Mouse (Mus musculus) forebrain, postnatal 0 days (tissue): Measurements from ENCODE around the gene Mapk1. TPM values are rescaled to one million over a fixed set of nuclear protein-coding genes. Genes with fewer than 3 reads are reported as not detected.
A peak's percentile ranks its signal among the peaks of the same experiment; 100 is the strongest.

Source experiments
- ATAC-seq: fragments of 200-750 bp; cut with Nextera tagmentation; 2 replicates; pipeline ENCODE4 v1.8.0; 2017; ENCODE audit warnings: mild to moderate bottlenecking, moderate library complexity
- DNase-seq: peaks from one replicate; pipeline ENCODE4 v3.0.0-alpha.2; 2015
- H3K27ac ChIP-seq: fragments of 300-500 bp; sonication (generic); 2 replicates; pipeline ENCODE4 v1.5.1; 2014; ENCODE audit warnings: low read depth, mild to moderate bottlenecking, antibody characterized with exemption, low read length, moderate library complexity, mixed read lengths
- H3K27me3 ChIP-seq: fragments of 300-500 bp; sonication (generic); 2 replicates; pipeline ENCODE4 v1.6.1; 2014; ENCODE audit warnings: mild to moderate bottlenecking, low read length, mixed read lengths; ENCODE audit not compliant: insufficient read depth
- H3K36me3 ChIP-seq: fragments of 300-500 bp; sonication (generic); 2 replicates; pipeline ENCODE4 v1.6.1; 2014; ENCODE audit warnings: mild to moderate bottlenecking, moderate library complexity; ENCODE audit not compliant: insufficient read depth
- H3K4me1 ChIP-seq: fragments of 300-500 bp; sonication (generic); 2 replicates; pipeline ENCODE4 v1.6.1; 2014; ENCODE audit warnings: antibody characterized with exemption; ENCODE audit not compliant: insufficient read depth
- H3K4me2 ChIP-seq: fragments of 300-500 bp; sonication (generic); 2 replicates; pipeline ENCODE4 v1.6.1; 2014; ENCODE audit warnings: low read depth, mild to moderate bottlenecking, moderate library complexity
- H3K4me3 ChIP-seq: fragments of 300-500 bp; sonication (generic); 2 replicates; pipeline ENCODE4 v1.5.1; 2014; ENCODE audit warnings: low read depth, low read length, mixed read lengths
- H3K9ac ChIP-seq: fragments of 300-500 bp; sonication (generic); 2 replicates; pipeline ENCODE4 v1.6.1; 2014; ENCODE audit warnings: mild to moderate bottlenecking
- H3K9me3 ChIP-seq: fragments of 300-500 bp; sonication (generic); 2 replicates; pipeline ENCODE4 v1.6.1; 2016; ENCODE audit warnings: low read length
- CTCF ChIP-seq: sonication (generic); IDR thresholded peaks from 2 replicates; pipeline ENCODE4 v1.5.1; 2016; ENCODE audit warnings: antibody characterized with exemption, control low read depth, low read depth
- WGBS: fragments of 180-500 bp; shearing (Covaris S2); extraction: QIAGEN DNeasy Blood & Tissue Kit; methylation state at CpG from one replicate; pipeline ENCODE4 v1.1.7; 2014; 5-methylcytosine and 5-hydroxymethylcytosine counted together
- polyA plus RNA-seq: library from polyadenylated mRNA; unstranded; fragments of >200 nt; fragmentation: Nextera tagmentation; extraction: Ambion mirVana; gene quantifications from 2 replicates; pipeline ENCODE4 v1.2.1, GENCODE M21; 2015
- total RNA-seq: library from RNA; depleted of rRNA; stranded (reverse); fragments of >200 nt; gene quantifications from 2 replicates; pipeline ENCODE4 v1.2.3, GENCODE M21; 2014; rRNA removed

The Mapk1 gene
- total RNA-seq = 189 and 231 TPM in 2 replicates
- 165 and 207 TPM in 2 replicates for polyA plus RNA-seq

DNA sequence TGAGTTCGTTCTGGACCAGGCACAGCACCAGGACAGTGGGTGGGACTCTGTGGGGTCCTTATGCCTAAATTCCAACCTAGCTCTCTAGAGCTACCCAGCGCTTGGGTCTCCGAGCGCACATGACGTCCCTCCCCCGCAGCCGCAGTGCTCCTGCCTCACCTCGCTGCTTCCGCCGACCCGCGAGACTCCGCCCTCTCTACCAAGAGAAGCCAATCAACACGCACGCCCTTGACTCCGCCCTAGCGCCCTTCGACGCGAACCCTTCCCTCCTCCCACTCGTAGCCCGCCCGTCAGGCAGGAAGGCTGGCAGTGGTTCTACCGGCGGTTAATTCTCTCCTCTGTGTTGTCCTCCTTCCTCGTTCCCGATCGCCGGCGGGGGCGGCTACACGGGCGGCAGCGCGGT lies at the start of gene Mapk1:
TSS of gene Mapk1 (plus strand) at position 252 of the 403 bp plus-strand sequence.
- ATAC-seq (peak; percentile 99), DNase-seq (peak; percentile 97)
- Histone ChIP-seq H3K4me3 (peak within 1 kb of the TSS; percentile 99), H3K9me3 (no peaks in the 10 kb centered on the region), H3K9ac (peak within 1 kb of the TSS; percentile 96), H3K36me3 (no peaks in the 10 kb centered on the region), H3K27ac (peak within 1 kb of the TSS; percentile 99), H3K4me1 (peaks cover 20% of the 10 kb centered on the region), H3K4me2 (peak within 1 kb of the TSS; percentile 70), H3K27me3 (no peaks in the 10 kb centered on the region)
- WGBS = 2% methylated on average over 30 of the region's 35 CpGs
- no peak for TF ChIP-seq CTCF

DNA sequence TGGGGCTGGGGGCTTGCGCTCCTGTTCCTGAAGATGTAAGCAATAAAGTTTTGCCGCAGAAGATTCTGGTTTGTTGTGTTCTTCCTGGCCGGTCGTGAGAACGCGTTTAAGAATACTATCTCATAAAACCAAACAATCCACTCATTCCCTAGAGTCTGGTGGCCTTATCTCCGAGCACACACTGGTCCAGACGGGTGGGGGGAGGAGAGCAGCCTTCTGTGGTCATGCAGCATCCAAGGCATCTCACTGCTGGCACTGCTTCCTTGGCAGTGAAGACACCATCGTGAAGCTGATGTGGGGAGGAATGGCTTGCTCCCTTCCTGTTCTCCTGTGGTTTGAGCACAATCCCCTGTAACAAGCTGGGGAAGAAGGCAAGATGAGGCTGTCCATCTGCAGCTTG lies 43.6 kb upstream of the Mapk1 start:
- Histone ChIP-seq H3K9me3 (no peaks in the 10 kb centered on the region), H3K4me1 (no peaks in the 10 kb centered on the region), H3K4me2 (no peak overlapping the region), H3K27me3 (no peaks in the 10 kb centered on the region), H3K9ac (no peak overlapping the region), H3K36me3 (no peaks in the 10 kb centered on the region), H3K4me3 (no peak overlapping the region), H3K27ac (no peak overlapping the region)
- ATAC-seq = no peak
- 97% methylated on average over 9 of the region's 9 CpGs for WGBS
- no peak for TF ChIP-seq CTCF
- DNase-seq = no peak

DNA sequence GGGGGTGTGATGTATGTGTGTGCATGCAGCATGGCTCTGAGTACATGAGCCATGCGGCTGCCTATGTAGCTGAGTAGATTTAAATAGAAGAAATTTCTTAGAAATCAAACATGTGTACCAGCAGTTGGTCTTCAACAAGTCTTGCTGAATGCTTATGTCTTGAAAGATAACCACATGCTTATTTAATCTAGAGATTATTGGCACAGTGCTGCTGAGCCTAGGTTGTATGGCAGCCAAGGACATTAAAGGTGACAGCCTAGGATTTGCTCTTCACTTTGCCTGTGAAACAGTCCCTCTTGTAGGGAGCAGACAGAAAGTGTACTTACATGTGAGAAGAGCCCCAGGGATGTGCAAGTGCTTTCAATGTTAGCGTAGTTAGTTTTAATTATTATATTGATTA lies 42.1 kb upstream of the Mapk1 start:
- H3K4me1 ChIP-seq = no peaks in the 10 kb centered on the region
- H3K9ac ChIP-seq = no peak overlapping the region
- no peaks in the 10 kb centered on the region for H3K9me3 ChIP-seq
- H3K36me3 ChIP-seq = no peaks in the 10 kb centered on the region
- DNase-seq = no peak
- no peak for ATAC-seq
- no peak overlapping the region for H3K4me3 ChIP-seq
- TF ChIP-seq CTCF = no peak
- no peaks in the 10 kb centered on the region for H3K27me3 ChIP-seq
- H3K4me2 ChIP-seq = no peak overlapping the region
- WGBS = 82% methylated on average over 2 of the region's 2 CpGs
- no peak overlapping the region for H3K27ac ChIP-seq

DNA sequence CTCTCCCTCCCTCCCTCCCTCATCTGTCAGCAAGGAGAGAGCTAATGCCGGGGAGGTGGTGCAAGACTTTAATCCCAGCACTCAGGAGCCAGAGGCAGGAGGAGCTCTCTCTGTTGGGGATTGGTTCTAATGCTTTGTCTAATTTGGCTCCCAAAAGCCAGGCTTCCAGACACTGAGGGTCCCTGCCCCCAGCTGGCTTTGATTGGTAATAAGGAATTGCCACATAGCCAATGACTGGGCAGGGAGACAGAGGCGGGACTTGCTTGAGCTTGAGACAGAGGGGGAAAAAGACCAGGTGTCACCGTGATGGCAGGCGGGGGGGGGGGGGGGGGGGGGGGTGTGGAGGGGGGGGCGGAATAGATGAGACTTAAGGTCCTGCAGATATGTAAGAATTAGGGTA lies 24.6 kb upstream of the Mapk1 start:
- Histone ChIP-seq H3K9ac (no peak overlapping the region), H3K27me3 (no peaks in the 10 kb centered on the region), H3K4me1 (no peaks in the 10 kb centered on the region), H3K4me3 (no peak overlapping the region), H3K36me3 (no peaks in the 10 kb centered on the region), H3K9me3 (no peaks in the 10 kb centered on the region), H3K4me2 (no peak overlapping the region), H3K27ac (no peak overlapping the region)
- WGBS = 22% methylated on average over 3 of the region's 5 CpGs
- DNase-seq (no peak), ATAC-seq (peak; percentile 54)
- TF ChIP-seq CTCF = no peak

DNA sequence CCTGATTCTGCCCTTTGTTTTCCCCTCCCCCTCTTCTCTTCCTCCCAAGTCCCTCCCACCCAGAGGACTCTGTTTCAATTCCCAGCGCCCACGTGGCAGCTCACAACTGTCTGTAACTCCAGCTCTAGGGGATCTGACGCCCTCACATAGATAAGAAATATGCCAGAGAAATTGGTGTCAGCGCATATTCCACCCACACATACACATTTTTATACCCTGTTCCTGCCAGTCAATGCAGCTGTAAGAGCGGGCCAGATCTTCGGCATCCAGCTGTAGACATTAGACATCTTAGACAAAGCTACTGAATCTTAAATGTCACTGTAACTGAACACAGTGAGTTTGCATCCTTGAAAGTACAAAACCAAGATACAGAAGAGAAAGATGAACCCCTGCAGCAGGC lies 23.3 kb upstream of the Mapk1 start:
- ATAC-seq (no peak), DNase-seq (no peak)
- H3K4me1 ChIP-seq = no peaks in the 10 kb centered on the region
- no peak for TF ChIP-seq CTCF
- H3K9ac ChIP-seq = no peak overlapping the region
- H3K9me3 ChIP-seq = no peaks in the 10 kb centered on the region
- no peak overlapping the region for H3K4me2 ChIP-seq
- H3K4me3 ChIP-seq = no peak overlapping the region
- WGBS = 85% methylated on average over 6 of the region's 6 CpGs
- no peaks in the 10 kb centered on the region for H3K36me3 ChIP-seq
- no peaks in the 10 kb centered on the region for H3K27me3 ChIP-seq
- no peak overlapping the region for H3K27ac ChIP-seq

DNA sequence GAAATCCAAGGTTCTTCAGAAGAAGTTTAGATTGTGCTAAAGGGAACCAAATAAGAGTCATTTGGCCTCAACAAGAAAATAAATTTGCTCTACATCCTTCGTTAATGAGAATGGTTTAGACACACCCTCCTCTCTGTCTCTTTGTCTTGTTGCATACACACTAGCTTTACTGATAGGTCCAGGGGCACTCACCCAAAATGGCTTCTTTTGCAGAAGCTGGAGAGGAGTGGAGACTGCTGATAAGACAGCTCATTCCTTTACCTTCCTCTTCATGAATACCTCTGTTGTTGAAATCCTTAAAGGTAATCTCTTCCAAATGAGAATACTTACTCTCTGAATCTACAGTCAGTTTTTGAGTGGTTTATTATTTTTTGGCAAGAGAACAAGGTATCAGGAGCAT lies 18.0 kb upstream of the Mapk1 start:
- 65% methylated on average over 1 of the region's 1 CpGs for WGBS
- TF ChIP-seq CTCF = no peak
- no peak for DNase-seq

DNA sequence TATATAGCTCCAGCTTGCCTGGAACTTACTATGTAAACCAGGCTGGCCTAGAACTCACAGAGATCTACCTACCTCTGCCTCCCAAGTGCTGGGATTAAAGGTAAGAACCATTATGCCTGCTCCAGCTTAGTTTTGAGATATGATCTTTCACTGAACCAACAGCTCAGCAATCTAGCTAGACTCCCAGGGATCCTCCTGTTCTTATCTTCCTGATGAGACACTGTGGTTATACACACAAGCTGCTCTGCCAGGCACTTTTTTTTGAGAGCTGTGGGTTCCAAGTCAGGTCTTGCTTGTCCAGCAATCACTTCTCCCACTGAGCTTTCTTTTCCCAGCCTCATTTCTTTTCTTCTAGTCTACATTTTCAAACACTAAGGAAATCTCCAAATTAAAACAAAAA lies 16.9 kb upstream of the Mapk1 start:
- no peak for TF ChIP-seq CTCF
- ATAC-seq (no peak), DNase-seq (no peak)
- Histone ChIP-seq H3K4me3 (no peak overlapping the region), H3K9ac (no peak overlapping the region), H3K27ac (no peak overlapping the region), H3K36me3 (no peaks in the 10 kb centered on the region), H3K9me3 (no peaks in the 10 kb centered on the region), H3K4me2 (no peak overlapping the region), H3K4me1 (no peaks in the 10 kb centered on the region), H3K27me3 (no peaks in the 10 kb centered on the region)

More for the DNA sequence above, 18.0 kb upstream of the Mapk1 start:
- no peaks in the 10 kb centered on the region for H3K4me1 ChIP-seq
- H3K27me3 ChIP-seq = no peaks in the 10 kb centered on the region
- no peak overlapping the region for H3K4me3 ChIP-seq
- no peaks in the 10 kb centered on the region for H3K36me3 ChIP-seq
- H3K27ac ChIP-seq = no peak overlapping the region
- no peak overlapping the region for H3K9ac ChIP-seq
- no peak overlapping the region for H3K4me2 ChIP-seq
- ATAC-seq = no peak
- no peaks in the 10 kb centered on the region for H3K9me3 ChIP-seq

DNA sequence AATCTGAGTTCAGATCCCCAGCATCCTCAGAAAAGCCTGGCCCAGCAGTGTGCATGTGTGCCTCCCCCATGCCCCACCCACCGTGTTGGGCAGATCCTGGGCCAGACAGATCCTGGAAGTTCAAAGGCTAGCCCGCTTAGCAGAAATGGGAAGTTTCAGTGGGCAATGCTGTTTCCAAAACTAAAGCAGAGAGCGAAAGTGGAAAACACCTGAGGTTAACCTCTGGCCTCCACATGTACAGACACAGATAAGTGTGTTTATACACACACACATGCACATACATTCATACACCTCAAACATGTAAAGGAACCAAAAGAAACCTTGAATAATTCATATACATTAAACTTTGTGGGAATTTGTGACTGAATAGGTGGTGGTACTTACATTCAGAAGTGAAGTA lies 5.1 kb upstream of the Mapk1 start:
- Histone ChIP-seq H3K4me1 (0 out of 2 replicates have a peak, but pooled peaks cover 2% of the 10 kb centered on the region), H3K9me3 (0 out of 2 replicates have a peak, but pooled peaks cover 4% of the 10 kb centered on the region), H3K4me2 (no peak overlapping the region), H3K27me3 (no peaks in the 10 kb centered on the region), H3K27ac (no peak overlapping the region), H3K36me3 (no peaks in the 10 kb centered on the region), H3K9ac (no peak overlapping the region), H3K4me3 (no peak overlapping the region)
- ATAC-seq (no peak), DNase-seq (no peak)
- TF ChIP-seq CTCF = no peak
- WGBS = 90% methylated on average over 3 of the region's 3 CpGs
